Mouse (Mus musculus) lung, adult 18-20 months (tissue): ENCODE results near the gene B230104I21Rik.

Experiments used
- DNase-seq, 2 experiments: peaks; one replicate each; pipeline ENCODE4 v3.0.0; 2022; ENCODE audit warnings: mixed read lengths in 2 of 2

Gene B230104I21Rik

GRCm38 (mm10) chr4:154335761-154336160 is at the start of gene B230104I21Rik:
Gene B230104I21Rik, plus strand, starts transcription at chr4:154336127.
- DNase-seq = no peak

GRCm38 (mm10) chr4:154293735-154294201 is 42.2 kb upstream of the B230104I21Rik start:
- no peak for DNase-seq

DNA sequence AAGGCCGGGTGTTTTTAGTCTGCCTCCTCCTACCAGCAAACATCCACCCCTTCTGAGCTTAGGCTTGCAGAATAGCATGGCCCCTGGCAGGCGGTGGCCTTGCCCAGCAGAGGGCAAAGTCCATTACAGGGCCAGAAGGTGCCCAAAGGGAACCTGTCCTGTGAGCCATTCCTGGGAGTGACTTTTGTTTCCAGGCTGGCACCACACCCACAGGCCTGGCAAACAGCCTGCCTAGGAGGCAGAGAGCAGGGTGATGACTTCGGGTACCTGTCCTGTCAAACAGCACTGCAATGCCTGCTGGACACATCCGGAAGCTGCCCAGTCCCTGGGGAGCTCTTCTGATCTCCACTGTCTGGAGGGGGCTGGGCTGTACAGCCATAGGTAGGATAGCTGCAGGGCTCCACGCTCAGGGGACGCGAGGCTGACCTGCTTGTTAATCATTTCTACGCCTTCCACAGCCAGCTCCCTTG is 41.6 kb upstream of the B230104I21Rik start:
- DNase-seq = peak in 1 of 2 experiments; percentile 40

- peak; percentile 49 to 75 for DNase-seq
Measured at GRCm38 (mm10) chr4:154297761-154298160, 38.2 kb upstream of the B230104I21Rik start.

GRCm38 (mm10) chr4:154299541-154300271 is 36.2 kb upstream of the B230104I21Rik start:
- peak; percentile 85 to 89 for DNase-seq

DNA sequence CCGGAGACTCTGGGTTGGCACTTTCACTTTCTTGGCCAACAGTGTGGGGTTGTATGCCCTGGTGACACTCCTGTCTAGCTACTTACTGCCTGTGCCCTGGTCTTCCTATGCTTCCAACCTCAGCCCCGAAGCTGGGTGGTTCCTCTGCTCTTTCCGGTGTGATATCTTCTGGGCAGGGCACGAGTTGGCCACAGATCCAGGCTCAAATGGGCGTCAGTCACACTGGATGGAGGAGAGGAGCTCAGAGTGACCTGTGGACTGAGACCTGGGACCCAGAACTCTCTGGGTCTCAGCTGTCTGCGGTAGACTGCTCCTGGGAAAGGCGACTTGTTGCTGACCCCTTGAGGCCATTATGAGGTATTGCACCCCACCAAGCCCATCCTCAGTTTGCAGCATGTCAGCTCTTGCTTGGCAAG is 34.5 kb upstream of the B230104I21Rik start, which contains the start of gene Arhgef16:
TSS of gene Arhgef16 (minus strand) at position 211 of the 416 bp plus-strand sequence.
- DNase-seq = peak; percentile 35 to 46

GRCm38 (mm10) chr4:154309131-154309530 is 26.8 kb upstream of the B230104I21Rik start:
- DNase-seq = no peak

- DNase-seq = no peak
Measured at GRCm38 (mm10) chr4:154310576-154311262, 25.2 kb upstream of the B230104I21Rik start.

GRCm38 (mm10) chr4:154312143-154312812 is 23.6 kb upstream of the B230104I21Rik start:
- no peak for DNase-seq

GRCm38 (mm10) chr4:154312935-154313621 is 22.8 kb upstream of the B230104I21Rik start:
- DNase-seq = no peak

- DNase-seq = no peak
Measured at GRCm38 (mm10) chr4:154313622-154313967, 22.3 kb upstream of the B230104I21Rik start.

DNA sequence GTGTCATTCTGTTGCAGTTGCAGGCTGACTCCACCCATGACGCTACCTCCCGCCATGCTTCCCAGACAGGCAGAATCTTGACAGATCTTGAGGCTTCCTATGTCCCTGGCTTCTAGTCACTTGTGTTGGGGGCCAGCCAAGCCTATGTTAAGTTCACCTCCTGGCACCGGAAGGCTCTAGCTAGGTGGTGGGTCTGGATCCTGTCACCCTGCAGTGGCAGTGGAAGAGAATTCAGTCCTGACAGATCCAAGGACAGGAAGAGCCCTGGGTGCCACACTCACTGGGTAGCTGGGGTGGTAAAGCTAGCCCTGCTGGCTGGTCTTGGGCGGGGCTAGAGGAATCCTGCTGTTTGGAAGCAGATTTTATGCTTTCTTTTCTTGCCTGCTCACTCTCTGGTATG is 10.5 kb upstream of the B230104I21Rik start:
- no peak for DNase-seq

- DNase-seq = no peak
Measured at GRCm38 (mm10) chr4:154328431-154328830, 7.5 kb upstream of the B230104I21Rik start.

GRCm38 (mm10) chr4:154328836-154329235 is 7.1 kb upstream of the B230104I21Rik start:
- DNase-seq = peak; percentile 59 to 60

DNA sequence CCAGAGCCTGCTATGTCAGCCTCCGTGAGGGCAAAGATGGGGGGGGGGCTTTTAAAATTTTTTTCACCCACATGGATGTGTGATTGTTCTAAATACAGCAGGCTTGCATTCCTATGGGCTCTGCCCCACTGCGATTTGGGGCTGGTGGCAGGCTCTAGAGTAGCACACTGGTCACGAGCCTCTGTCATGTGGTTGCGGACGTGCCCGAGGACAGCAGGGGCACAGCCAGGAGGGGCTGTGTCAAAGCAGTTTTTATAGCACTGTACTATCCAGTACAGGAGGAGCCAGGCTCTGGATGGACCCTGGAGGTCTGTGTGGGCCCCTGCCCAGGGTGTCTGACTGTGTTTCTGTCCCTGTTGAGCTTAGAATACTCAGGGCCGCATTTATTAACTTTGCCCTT is 5.9 kb upstream of the B230104I21Rik start:
- DNase-seq = no peak

DNA sequence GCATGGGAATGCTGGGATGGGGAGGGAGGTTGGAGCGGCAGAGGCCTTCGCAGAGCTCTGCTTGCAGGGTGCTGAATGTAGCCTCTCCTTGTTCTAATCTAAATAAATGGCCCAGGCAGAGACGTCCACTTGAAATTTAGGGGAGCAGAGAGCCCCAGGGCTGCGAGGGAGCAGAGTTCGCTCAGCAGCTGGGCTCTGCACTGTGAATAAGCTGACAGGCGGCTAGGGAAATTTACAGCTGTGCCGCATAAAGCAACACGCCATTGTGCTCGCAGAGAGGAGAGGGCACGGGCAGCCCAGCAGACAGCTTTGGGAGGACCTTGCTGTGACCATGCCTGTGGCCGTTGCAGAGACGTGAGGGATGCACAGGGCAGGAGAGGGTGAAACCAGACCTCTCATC is 4.7 kb upstream of the B230104I21Rik start:
- no peak for DNase-seq

DNA sequence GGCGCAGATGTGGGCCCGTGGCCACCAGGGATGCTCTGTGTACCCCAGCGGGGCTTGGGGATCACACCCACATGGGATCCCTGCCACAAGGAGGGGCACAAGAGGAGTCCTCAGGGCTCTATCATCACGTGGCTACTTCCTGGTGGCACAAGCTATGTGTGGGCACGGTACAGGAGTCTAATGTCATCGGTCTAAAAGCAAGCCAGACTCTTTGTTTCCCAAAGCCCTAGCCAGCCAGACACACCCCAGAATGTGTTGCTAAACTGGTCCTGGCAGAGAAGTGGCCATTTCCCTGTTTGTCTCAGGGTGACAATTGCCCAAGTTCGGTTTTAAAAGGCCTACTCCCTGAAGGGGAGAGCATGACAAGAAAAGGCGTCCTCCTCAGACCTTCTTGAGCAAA is 2.6 kb upstream of the B230104I21Rik start:
- DNase-seq = peak; percentile 69 to 81

- DNase-seq = peak; percentile 14 to 22
Measured at GRCm38 (mm10) chr4:154334699-154335402, 1.1 kb upstream of the B230104I21Rik start.

GRCm38 (mm10) chr4:154336650-154337049 is 723 bp downstream of the B230104I21Rik start:
- peak; percentile 76 to 80 for DNase-seq

GRCm38 (mm10) chr4:154346731-154347522 is 11.0 kb downstream of the B230104I21Rik start:
- DNase-seq = no peak

GRCm38 (mm10) chr4:154348197-154348786 is 12.4 kb downstream of the B230104I21Rik start:
- peak; percentile 53 to 62 for DNase-seq
